Mouse (Mus musculus) erythroid progenitor cell, adult 5-6 weeks (primary cell): ENCODE measurements at regions not wholly inside any gene's neighbourhood (a gene's known extent, or its start where the extent isn't known, plus 50 kb on each side); places are given as distances from the start of the nearest gene placed in this dataset.
"Not testable (repeated sequence)": the region's sequence is repeated elsewhere in the genome, so short reads cannot be mapped to it uniquely, and the experiment has no call there.

Experiments used
- ATAC-seq: replicated peaks from 2 replicates; pipeline ENCODE4 v1.8.0; 2016; ENCODE audit warnings: moderate number of reproducible peaks, mild to moderate bottlenecking, moderate TSS enrichment, inconsistent platforms; ENCODE audit not compliant: poor library complexity, low FRiP score, severe bottlenecking

GRCm38 (mm10) chr9:3116311-3116710 lies 79.6 kb downstream of the Gm10715 start:
- not testable (repeated sequence) for ATAC-seq

DNA sequence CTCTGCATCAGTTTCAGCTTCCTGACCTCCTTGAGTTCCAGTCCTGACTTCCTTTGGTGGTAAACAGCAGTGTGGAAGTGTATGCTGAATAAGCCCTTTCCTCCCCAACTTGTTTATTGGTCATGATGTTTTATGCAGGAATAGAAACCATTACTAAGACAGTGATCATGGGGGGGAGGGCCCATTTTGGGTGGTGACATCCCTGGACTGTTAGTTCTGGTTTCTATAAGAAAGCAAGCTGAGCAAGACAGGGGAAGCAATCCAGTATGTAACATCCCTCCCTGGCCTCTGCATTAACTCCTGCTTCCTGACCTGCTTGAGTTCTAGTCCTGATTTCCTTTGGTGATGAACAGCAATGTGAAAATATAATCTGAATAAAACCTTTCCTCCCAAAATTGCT lies 124.5 kb downstream of the Gm10715 start:
- ATAC-seq = no peak

- no peak for ATAC-seq
Measured at GRCm38 (mm10) chr9:3184343-3184742, 147.7 kb downstream of the Gm10715 start.

DNA sequence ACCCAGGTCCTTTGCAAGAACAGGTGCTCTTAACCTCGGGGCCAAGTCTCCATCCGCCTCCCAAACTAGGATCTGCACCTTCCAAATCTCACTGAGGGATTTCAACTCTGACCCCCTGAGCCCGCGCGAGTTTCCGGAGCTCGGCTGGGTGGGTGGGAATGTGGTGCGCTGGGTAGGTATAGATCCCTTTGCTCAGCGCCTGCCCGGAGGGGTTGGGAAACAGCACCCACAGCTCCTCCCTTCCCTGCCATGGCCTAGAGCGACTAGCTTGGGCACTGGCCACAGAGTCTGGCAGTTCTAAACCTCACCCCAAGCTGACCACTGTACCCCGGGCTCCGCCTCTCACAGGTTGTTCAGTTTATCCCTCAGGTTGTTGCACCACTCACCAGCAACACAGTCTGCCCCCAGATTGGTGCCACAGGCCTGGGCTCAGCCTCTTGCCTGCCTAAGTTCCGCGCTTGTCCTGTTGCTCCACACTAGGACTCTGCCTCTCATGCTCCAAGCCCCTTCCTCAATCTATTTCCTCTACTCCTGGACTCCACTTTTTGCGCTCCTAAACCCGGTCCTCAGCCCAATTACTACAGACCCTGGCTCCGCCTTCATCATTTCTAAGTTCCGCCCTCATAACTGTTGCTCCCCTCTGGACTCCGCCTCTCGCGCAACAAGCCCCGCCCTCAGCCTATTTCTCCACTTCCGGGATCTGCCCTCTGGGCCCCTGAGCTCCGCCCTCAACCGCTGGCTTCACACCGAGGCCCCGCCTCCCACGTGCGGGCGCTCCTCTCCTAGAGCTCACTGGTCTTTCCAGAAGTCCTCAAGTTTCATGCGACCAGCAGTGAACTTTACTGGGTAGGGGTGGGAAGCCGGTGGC lies 135.6 kb upstream of the Alkbh8 start:
- peak; percentile 85 for ATAC-seq

GRCm38 (mm10) chr9:3200019-3200347 lies 135.0 kb upstream of the Alkbh8 start:
- ATAC-seq = peak; percentile 67

- not testable (repeated sequence) for ATAC-seq
Measured at GRCm38 (mm10) chr9:3208120-3208519, 126.8 kb upstream of the Alkbh8 start.

DNA sequence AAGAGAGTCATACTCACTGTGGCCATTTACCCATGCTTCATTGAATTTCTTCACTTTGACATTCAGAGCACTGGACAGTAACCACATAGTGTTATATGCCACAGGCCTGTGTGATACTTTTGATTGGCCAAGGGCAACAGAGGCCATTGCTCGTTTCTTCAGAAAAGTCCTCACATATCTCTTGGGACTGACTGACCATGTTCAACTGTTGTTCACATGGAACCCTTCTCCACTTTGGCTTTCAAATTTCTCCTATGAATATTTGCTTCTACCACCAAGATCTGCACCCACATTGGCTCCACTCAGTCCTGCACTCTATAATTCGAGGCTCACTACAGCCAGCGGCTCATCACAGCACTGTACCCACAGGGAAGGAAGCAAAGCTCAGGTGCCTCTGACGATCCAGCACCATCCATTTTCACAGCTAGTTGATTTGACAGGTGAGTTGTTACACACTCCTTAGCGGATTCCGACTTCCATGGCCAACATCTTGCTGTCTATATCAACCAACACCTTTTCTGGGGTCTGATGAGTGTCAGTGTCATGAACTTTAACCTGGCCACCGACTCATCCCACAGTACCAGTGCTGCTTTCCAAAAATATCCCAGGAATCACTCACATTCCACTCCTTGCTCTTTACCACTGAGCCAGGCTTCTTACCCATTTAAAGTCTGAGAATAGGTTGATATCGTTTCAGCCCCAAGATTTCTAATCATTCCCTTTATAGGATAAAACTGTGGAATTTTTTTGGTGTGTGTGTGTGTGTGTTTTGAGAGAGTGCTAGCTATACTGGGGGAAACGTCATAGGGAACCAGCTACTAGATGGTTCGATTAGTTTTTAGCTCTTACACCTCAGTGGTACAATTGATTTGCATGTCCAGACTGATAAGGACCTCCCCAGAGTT lies 76.3 kb upstream of the Alkbh8 start:
- peak; percentile 98 for ATAC-seq

- ATAC-seq = no peak
Measured at GRCm38 (mm10) chr9:3260181-3260580, 74.8 kb upstream of the Alkbh8 start.

DNA sequence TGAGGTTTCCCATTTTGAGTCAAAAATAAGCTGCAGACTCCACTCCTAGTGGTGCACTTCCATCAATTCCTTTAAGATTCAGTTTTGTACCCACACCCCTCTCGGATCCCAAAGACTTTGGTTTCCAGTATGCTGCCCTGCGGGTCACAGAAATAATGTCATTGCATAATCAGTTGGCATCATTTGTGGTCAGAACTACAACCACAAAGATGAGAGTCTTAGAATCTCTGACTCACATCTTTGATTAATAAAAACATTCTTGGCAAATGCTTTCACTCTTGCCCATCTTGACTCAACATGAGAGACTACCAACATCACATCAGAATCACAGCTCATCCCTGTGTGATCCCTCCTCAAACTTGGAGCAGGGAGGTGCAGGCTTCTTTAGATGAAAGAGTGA lies 74.1 kb upstream of the Alkbh8 start:
- no peak for ATAC-seq

- ATAC-seq = no peak
Measured at GRCm38 (mm10) chr9:3264467-3264866, 70.5 kb upstream of the Alkbh8 start.

- not testable (repeated sequence) for ATAC-seq
Measured at GRCm38 (mm10) chr9:3280496-3280895, 54.4 kb upstream of the Alkbh8 start.

GRCm38 (mm10) chr9:3281906-3282305 lies 53.0 kb upstream of the Alkbh8 start:
- not testable (repeated sequence) for ATAC-seq

DNA sequence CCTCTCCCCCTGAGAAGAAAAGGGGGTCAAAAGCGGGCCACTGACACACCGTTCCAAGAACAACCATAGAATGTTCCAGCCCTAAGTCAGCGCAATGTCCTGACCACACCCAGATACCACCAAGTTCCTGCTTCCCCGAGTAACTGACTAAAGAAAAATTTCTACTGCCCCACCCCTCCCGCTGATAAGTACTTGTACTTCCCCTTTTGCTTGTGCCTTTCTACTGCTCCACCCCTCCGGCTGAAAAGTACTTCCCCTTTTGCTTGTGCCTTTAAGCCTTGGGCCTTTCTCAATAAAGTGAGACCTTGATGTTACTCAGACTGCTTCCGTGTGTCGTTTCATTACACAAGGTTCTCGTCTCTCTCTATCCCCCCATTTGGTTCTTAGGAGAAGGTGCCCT lies 51.6 kb upstream of the Alkbh8 start:
- ATAC-seq = not testable (repeated sequence)
